Comparison of ENCODE assay signal across 9 mouse cellular contexts in the genomic region with DNA sequence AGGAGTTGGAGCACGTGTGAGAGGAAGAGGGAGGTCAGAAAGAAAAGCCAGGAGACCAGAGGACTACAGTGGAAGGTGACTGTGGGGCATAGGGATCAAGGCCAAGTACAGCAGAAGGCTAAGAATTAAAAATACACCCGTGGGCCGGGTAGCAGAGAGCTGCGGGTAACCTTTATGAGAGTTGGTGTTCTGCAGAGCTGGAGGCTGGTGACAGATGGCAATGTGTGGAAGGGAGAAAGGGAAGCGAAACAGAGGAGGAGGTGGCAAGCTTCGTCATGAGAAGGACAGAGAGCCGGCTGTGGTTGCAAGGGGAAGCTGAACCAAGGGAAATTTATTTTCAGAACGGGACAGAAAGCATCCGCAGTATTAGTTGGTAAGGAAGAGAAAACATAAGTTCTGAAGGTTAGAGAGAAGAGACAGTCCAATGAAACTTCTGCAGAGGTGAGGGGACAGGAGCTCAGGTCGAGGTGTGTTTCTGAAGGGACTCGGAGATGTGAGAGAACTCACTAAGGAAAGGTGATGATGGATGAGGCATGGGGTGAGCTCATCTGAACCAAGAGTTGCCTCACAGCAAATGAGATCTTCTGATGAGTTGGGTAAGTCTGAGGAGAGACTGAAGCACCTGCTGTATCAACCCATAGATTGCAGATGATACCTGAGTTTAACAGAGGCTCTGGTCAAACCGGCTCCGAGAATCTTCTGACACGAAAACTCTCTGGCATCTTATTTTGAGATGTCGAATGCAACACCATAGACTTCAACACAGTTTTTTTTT.
A peak's percentile ranks its signal among the peaks of the same experiment; 100 is the strongest.
DNase-seq lines count a peak whose midpoint lies in the region; ATAC-seq and TF ChIP-seq lines count a peak whose summit lies in the region.
"Had no signal": no experiment of that assay in that cellular context is flagged by ENCODE, and none has a peak within 500 bp of the region (broad histone marks: within the 10 kb centered on the region; RNA-seq: fewer than 3 reads in every experiment).

No protein-coding gene starts in this region.

- H3K27ac ChIP-seq in bone marrow, adult 2 months (ENCODE audit: control insufficient read depth, insufficient read depth, low read depth, low read length, poor library complexity) = peak overlapping the region; percentile 58
- no peak overlapping the region for H3K27ac ChIP-seq in intestine, embryonic 16.5 days (ENCODE audit: low read length)
- no peak overlapping the region for H3K27ac ChIP-seq in limb, embryonic 10.5 days

- peak; percentile 55 for DNase-seq in cerebellum, adult 11 months
- peak; percentile 79 to 91 for DNase-seq in frontal cortex, postnatal 36 days (ENCODE audit: low spot score in 2 of 2)
- peak; percentile 84 to 98 for DNase-seq in left cerebral cortex, postnatal 25 days (ENCODE audit: low spot score in 2 of 2)
- DNase-seq in thymus, postnatal 36 days = no peak
- no peak for DNase-seq in kidney, adult 18-20 months
- DNase-seq in limb, embryonic 10.5 days (ENCODE audit: low spot score) = no peak

- WGBS in bone marrow, adult 2 months = 27% methylated on average over 15 of the region's 15 CpGs
- WGBS in intestine, embryonic 16.5 days = 87% methylated on average over 15 of the region's 15 CpGs
- 84% methylated on average over 15 of the region's 15 CpGs for WGBS in limb, embryonic 10.5 days

- no peaks in the 10 kb centered on the region for H3K9me3 ChIP-seq in intestine, embryonic 16.5 days (ENCODE audit: control insufficient read depth, low read length)
- H3K9me3 ChIP-seq in limb, embryonic 10.5 days (replicated peaks) = no peaks in the 10 kb centered on the region

- H3K4me2 ChIP-seq in intestine, embryonic 16.5 days (ENCODE audit: low read depth, low read length) = no peak overlapping the region

- ATAC-seq in intestine, embryonic 16.5 days = no peak

- TF ChIP-seq CTCF in bone marrow, adult 2 months (IDR thresholded peaks at IDR 0.05; ENCODE audit: control insufficient read depth, insufficient read depth, low read length) = no peak

- H3K27me3 ChIP-seq in intestine, embryonic 16.5 days (replicated peaks; ENCODE audit: control insufficient read depth, insufficient read depth, low read length) = no peaks in the 10 kb centered on the region
- no peaks in the 10 kb centered on the region for H3K27me3 ChIP-seq in limb, embryonic 10.5 days (ENCODE audit: low read depth, poor library complexity, severe bottlenecking)

- no peaks in the 10 kb centered on the region; the same call in 1 of the 2 replicates for H3K4me1 ChIP-seq in bone marrow, adult 2 months (ENCODE audit: control insufficient read depth, insufficient read depth, low read length)
- no peaks in the 10 kb centered on the region for H3K4me1 ChIP-seq in intestine, embryonic 16.5 days (ENCODE audit: control insufficient read depth, insufficient read depth, low read length)
- H3K4me1 ChIP-seq in limb, embryonic 10.5 days = peaks cover 8% of the 10 kb centered on the region
- H3K4me1 ChIP-seq: megakaryocyte, embryonic 14.5 days had no signal

- TF ChIP-seq POLR2A in bone marrow, adult 2 months (IDR thresholded peaks at IDR 0.05; ENCODE audit: borderline replicate concordance, control insufficient read depth, low read depth, low read length) = no peak

- H3K9ac ChIP-seq in intestine, embryonic 16.5 days (ENCODE audit: low read depth, low read length) = no peak overlapping the region

- intact Hi-C loops in left cerebral cortex, postnatal 25 days (cut with DNase I) = loop anchor here (1.0 to 5.0 kb wide), 6 partner anchors 67 to 378 kb away; no protein-coding TSS in a partner anchor

- no peak overlapping the region for H3K4me3 ChIP-seq in bone marrow, adult 2 months (replicated peaks; ENCODE audit: control insufficient read depth, low read depth, low read length)
- no peak overlapping the region for H3K4me3 ChIP-seq in intestine, embryonic 16.5 days (ENCODE audit: low read length)
- no peak overlapping the region for H3K4me3 ChIP-seq in limb, embryonic 10.5 days
- H3K4me3 ChIP-seq: megakaryocyte, embryonic 14.5 days had no signal

- no peaks in the 10 kb centered on the region for H3K36me3 ChIP-seq in intestine, embryonic 16.5 days (ENCODE audit: control insufficient read depth, insufficient read depth, low read length)
- H3K36me3 ChIP-seq in limb, embryonic 10.5 days = no peaks in the 10 kb centered on the region

Comparison
In these comparisons a context has a peak if more than half of its experiments do, and no peak if none do; other contexts are left out.
1. DNase-seq: peak in cerebellum, adult 11 months (single experiment), frontal cortex, postnatal 36 days (2 of 2) and left cerebral cortex, postnatal 25 days (2 of 2); none in thymus, postnatal 36 days (0 of 2), kidney, adult 18-20 months (single experiment) and limb, embryonic 10.5 days (single experiment).